In genomic region chr7:145309877-145310276, GRCm38 (mm10) we compare ENCODE assay signal across 29 mouse cellular contexts. TPM values are rescaled to one million over a fixed set of nuclear protein-coding genes. Genes with fewer than 3 reads are reported as not detected.
"Had no signal": no experiment of that assay in that cellular context is flagged by ENCODE, and none has a peak within 500 bp of the region (broad histone marks: within the 10 kb centered on the region; RNA-seq: fewer than 3 reads in every experiment).

No protein-coding gene starts in this region.

- H3K4me3 ChIP-seq: kidney, embryonic 15.5 days; left cerebral cortex, adult 2 months; liver, embryonic 13.5 days had no signal

- H3K27me3 ChIP-seq: kidney, embryonic 15.5 days had no signal

- DNase-seq: kidney, postnatal 10 days; layer of hippocampus, postnatal 36 days; liver, embryonic 13.5 days; lung, embryonic 14.5 days; lung, postnatal 4 days; midbrain, embryonic 14.5 days; right cerebral cortex, postnatal 14 days; right cerebral cortex, postnatal 4 days; thymus, adult 2 months; thymus, postnatal 14 days; thymus, postnatal 4 days had no signal

- H3K27ac ChIP-seq: kidney, embryonic 15.5 days; left cerebral cortex, adult 2 months; liver, embryonic 13.5 days; stomach, postnatal 0 days had no signal

- H3K9ac ChIP-seq: kidney, embryonic 15.5 days; liver, embryonic 13.5 days; lung, embryonic 14.5 days had no signal

- H3K36me3 ChIP-seq: kidney, embryonic 15.5 days; liver, embryonic 13.5 days had no signal

- H3K4me2 ChIP-seq: kidney, embryonic 15.5 days; liver, embryonic 13.5 days; lung, embryonic 14.5 days; midbrain, embryonic 11.5 days had no signal

- H3K9me3 ChIP-seq: kidney, embryonic 15.5 days; liver, embryonic 13.5 days had no signal

- H3K4me1 ChIP-seq: liver, embryonic 13.5 days had no signal

RNA-seq across cellular contexts. Expression of gene Mrgprd, which starts 4.8 kb away (rescaled TPM):
- total RNA-seq: layer of hippocampus, adult 8-10 months; layer of hippocampus, postnatal 10 days; layer of hippocampus, postnatal 36 days; left cerebral cortex, adult 2 months; left cerebral cortex, postnatal 10 days; left cerebral cortex, postnatal 36 days; liver, adult 2 months; megakaryocyte progenitor cell, adult 5-6 weeks; megakaryocyte-erythroid progenitor cell, adult 5-6 weeks; midbrain, postnatal 0 days had no signal
- polyA plus RNA-seq: kidney, embryonic 15.5 days; limb, embryonic 11.5 days; limb, embryonic 14.5 days; liver, adult 2 months; liver, embryonic 13.5 days; liver, embryonic 16.5 days; midbrain, embryonic 11.5 days; midbrain, embryonic 14.5 days; midbrain, postnatal 0 days; neural tube, embryonic 11.5 days; neural tube, embryonic 14.5 days; stomach, embryonic 14.5 days; stomach, postnatal 0 days; thymus, adult 2 months had no signal

RNA-seq across cellular contexts. Expression of gene Mrgprf, which starts 9.2 kb away (rescaled TPM):
- total RNA-seq: liver, adult 2 months; megakaryocyte progenitor cell, adult 5-6 weeks; megakaryocyte-erythroid progenitor cell, adult 5-6 weeks had no signal
- polyA plus RNA-seq: neural tube, embryonic 11.5 days had no signal
